Mouse (Mus musculus): Measurements from ENCODE around the gene Chchd2. TPM values are rescaled to one million over a fixed set of nuclear protein-coding genes. Genes with fewer than 3 reads are reported as not detected.

Gene Chchd2
- polyA plus RNA-seq (2014; fragmentation: Illumina TruSeq; extraction: RNeasy Lipid Tissue Mini Kit (QIAGEN cat#74804); ENCODE audit: low read depth, low replicate concordance), result 523 TPM

DNA sequence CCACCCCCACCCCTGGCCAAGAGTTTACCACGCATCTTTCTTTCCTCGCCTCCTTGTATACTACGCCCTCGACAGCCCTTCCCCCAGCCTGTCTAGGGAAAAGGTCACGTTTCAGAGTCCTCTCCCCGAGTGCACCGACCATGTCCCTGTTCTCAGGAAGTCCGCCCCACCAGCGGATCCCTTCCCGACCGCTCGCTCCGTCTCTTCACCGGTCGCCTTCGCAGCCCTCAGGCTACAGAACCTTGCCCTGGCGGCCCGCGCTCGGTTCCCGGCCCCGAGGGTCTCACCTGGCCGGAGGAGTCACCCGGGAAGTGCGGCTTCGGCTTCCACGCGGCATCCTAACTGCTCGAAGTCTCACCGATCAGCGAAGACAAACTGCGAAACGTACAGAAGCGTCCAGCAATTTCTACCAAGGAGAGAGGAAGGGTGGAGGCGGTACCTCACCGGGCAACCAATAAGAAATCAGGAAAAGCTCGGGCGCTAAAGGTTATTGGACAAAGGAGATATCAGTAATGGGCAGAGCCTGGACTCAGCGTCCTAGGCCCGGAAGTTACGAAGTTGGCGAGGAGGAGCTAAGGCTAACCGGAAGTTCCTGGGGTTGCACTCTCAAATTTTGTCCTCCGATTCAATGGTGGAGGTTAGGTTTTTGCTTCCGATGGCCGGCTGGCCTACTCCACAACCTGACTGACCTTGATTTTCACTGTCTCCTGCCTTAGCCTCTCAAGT lies at the start of gene Chchd2:
Gene Chchd2, minus strand, starts transcription at position 560 of the 726 bp plus-strand sequence.

DNA sequence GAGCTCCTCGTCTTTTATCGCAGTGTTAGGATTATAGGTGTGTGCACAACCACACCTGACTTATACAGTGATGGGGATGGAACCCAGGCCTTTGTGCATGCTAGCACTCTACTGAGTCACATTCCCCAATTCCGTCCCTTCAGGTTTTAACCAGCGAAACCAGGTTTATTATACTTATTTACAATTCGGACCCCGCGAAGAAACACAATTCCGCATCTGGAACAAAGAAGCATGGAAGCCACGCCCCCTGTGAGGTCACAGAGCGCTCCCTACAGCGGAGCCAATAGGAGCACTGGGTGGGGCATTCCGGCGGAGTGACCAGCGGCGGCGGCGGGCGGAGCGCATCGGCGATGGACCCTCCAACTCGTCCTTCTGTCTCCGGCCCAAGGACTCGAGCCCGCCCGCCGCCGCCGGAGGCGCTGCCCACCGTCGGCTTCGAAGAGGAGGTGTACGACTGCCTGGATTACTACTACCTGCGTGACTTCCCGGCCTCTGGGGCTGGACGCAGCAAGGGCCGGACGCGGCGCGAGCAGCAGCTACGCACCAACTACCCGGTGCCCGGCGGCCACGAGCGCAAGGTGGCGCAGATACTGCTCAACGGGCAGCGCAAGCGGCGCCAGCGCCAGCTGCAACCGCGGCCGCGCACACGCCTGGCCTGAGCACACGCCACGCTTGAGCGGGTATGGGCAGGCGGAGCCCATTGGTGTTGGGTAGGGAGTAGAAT lies 21.1 kb upstream of the Chchd2 start, which contains the start of gene Nupr1l:
Gene Nupr1l, plus strand, starts transcription at position 299 of the 724 bp plus-strand sequence.

DNA sequence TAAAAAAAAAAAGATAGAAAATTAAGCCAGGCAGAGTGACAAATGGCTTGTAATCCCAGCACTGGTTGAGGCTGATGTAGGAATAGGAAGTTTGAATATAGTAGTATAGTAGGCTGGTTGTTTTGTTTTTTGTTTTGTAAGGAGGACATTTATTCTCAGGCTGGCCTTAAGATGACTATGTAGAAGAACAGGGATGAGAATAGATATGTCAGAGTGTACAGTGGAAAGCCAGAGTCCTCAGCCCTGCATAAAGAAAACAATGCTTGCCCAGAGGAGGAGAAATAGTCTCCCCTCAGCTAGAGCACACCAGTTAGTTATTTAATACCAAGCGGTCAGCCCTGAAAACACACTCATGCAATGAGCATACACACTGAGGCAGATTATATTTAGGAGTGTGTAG lies 11.2 kb upstream of the Chchd2 start, which contains the start of gene Phkg1:
Gene Phkg1, minus strand, starts transcription at position 101 of the 400 bp plus-strand sequence.

DNA sequence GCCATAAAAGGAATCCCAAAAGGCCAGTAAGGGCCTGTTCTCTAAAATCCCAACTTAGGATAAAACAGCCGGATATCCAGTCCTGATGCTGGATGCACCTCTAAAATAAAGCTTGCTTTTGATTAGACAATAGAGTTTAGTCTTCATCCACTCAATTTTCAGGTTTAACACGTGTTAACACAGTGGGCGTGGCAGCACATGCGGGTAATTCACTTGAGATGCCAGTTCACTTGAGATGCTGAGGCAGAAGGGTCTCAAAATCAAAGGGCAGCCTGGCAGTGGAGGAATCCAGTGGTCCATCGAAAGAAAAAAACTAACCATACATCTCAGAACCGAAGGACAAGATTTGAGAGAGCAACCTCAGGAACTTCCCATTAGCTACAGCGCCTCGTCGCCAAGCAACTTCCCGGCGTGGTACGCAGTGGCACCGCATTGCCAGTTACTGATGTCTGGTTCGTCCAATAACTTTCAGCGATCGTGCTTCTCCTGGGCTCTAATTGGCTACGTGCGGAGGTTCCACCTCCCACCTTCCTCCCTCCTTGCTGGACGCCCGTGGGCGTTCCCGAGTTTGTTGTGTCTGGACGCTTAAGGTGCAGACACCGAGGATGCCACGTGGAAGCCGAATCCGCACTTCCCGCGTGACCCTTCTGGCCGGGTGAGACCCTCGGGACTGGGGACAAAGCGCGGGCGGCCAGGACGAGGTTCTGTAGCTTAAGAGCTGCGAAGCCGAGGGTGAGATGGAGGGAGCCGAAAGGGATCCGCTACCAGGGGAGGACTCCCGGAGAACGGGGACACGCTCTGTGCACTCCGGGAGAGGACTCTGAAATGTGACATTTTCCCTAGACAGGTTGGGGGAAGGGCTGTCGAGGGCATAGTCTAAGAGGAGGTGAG lies 8.2 kb upstream of the Chchd2 start, which contains the start of gene Zbed5:
Gene Zbed5, plus strand, starts transcription at position 526 of the 891 bp plus-strand sequence.

DNA sequence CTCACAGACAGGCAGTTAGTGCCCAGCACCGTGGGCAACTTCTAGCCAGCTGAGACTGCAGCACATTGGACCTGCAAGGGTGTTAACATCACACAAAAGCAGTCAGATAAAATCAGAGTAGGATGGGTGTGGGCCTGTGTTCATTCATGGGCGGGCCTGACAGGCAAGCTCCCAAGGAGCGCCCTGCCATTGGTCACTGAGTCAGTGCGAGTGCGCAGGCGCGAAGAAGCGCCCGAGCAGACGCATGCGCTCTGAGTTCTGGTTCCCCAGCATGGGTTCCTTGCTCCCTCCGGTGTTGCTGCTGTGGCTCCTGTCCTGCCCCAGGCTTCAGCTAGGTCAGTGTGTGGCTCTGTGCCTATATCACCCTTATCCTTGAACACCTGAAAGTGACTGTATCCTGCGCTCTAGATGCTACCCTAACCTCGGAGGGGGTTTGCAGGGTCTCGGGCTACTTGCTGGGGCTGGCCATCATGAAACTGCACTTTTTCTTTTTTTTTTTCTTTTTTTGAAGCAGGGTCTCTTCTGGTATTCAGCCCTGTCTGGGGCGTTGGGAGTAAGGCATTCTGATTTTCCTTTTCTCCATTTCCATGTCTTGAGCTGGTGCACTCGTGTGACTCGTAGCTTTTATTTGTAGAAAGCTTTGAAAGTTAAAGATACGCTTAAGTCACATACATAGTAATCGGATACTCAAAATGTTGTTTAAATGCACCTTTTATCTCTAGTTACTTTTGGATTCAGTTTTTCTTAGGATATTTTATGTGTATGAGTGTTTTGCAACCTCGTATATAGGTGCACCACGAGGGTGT lies 40.3 kb downstream of the Chchd2 start, which contains the start of gene Sumf2:
Gene Sumf2, plus strand, starts transcription at position 235 of the 806 bp plus-strand sequence.

Other genes starting within 250 kb of the Chchd2 start
- gene Zfp11, start 217.4 kb downstream of the Chchd2 start, polyA plus RNA-seq (2014; fragmentation: Illumina TruSeq; extraction: RNeasy Lipid Tissue Mini Kit (QIAGEN cat#74804); ENCODE audit: low read depth, low replicate concordance), result 2.3 TPM
- not detected for gene Sept14, start 179.0 kb downstream of the Chchd2 start, polyA plus RNA-seq (2014; fragmentation: Illumina TruSeq; extraction: RNeasy Lipid Tissue Mini Kit (QIAGEN cat#74804); ENCODE audit: low read depth, low replicate concordance)
- gene Mrps17, start 172.0 kb downstream of the Chchd2 start, polyA plus RNA-seq (2014; fragmentation: Illumina TruSeq; extraction: RNeasy Lipid Tissue Mini Kit (QIAGEN cat#74804); ENCODE audit: low read depth, low replicate concordance), result 69.8 TPM
- 60.8 TPM for gene Nipsnap2, start 162.4 kb downstream of the Chchd2 start, polyA plus RNA-seq (2014; fragmentation: Illumina TruSeq; extraction: RNeasy Lipid Tissue Mini Kit (QIAGEN cat#74804); ENCODE audit: low read depth, low replicate concordance)
- 37.1 TPM for gene Psph, start 100.0 kb downstream of the Chchd2 start, polyA plus RNA-seq (2014; fragmentation: Illumina TruSeq; extraction: RNeasy Lipid Tissue Mini Kit (QIAGEN cat#74804); ENCODE audit: low read depth, low replicate concordance)
- gene Sumf2, start 40.5 kb downstream of the Chchd2 start, polyA plus RNA-seq (2014; fragmentation: Illumina TruSeq; extraction: RNeasy Lipid Tissue Mini Kit (QIAGEN cat#74804); ENCODE audit: low read depth, low replicate concordance), result 34.2 TPM
- 6.5 TPM for gene Zbed5, start 8.3 kb upstream of the Chchd2 start, polyA plus RNA-seq (2014; fragmentation: Illumina TruSeq; extraction: RNeasy Lipid Tissue Mini Kit (QIAGEN cat#74804); ENCODE audit: low read depth, low replicate concordance)
- gene Phkg1, start 11.1 kb upstream of the Chchd2 start, polyA plus RNA-seq (2014; fragmentation: Illumina TruSeq; extraction: RNeasy Lipid Tissue Mini Kit (QIAGEN cat#74804); ENCODE audit: low read depth, low replicate concordance), result 14.6 TPM
- 23.8 TPM for gene Nupr1l, start 21.1 kb upstream of the Chchd2 start, polyA plus RNA-seq (2014; fragmentation: Illumina TruSeq; extraction: RNeasy Lipid Tissue Mini Kit (QIAGEN cat#74804); ENCODE audit: low read depth, low replicate concordance)
- gene Vkorc1l1, start 54.5 kb upstream of the Chchd2 start, polyA plus RNA-seq (2014; fragmentation: Illumina TruSeq; extraction: RNeasy Lipid Tissue Mini Kit (QIAGEN cat#74804); ENCODE audit: low read depth, low replicate concordance), result 55.4 TPM
- 51.7 TPM for gene Gusb, start 115.6 kb upstream of the Chchd2 start, polyA plus RNA-seq (2014; fragmentation: Illumina TruSeq; extraction: RNeasy Lipid Tissue Mini Kit (QIAGEN cat#74804); ENCODE audit: low read depth, low replicate concordance)
- gene Asl, start 141.8 kb upstream of the Chchd2 start, polyA plus RNA-seq (2014; fragmentation: Illumina TruSeq; extraction: RNeasy Lipid Tissue Mini Kit (QIAGEN cat#74804); ENCODE audit: low read depth, low replicate concordance), result 76.8 TPM
- gene Crcp, start 141.8 kb upstream of the Chchd2 start, polyA plus RNA-seq (2014; fragmentation: Illumina TruSeq; extraction: RNeasy Lipid Tissue Mini Kit (QIAGEN cat#74804); ENCODE audit: low read depth, low replicate concordance), result 30.6 TPM
- gene Tpst1, start 185.9 kb upstream of the Chchd2 start, polyA plus RNA-seq (2014; fragmentation: Illumina TruSeq; extraction: RNeasy Lipid Tissue Mini Kit (QIAGEN cat#74804); ENCODE audit: low read depth, low replicate concordance), result 34.7 TPM

All from adipose tissue, adult 10 weeks (tissue).